Mouse (Mus musculus): Measurements from ENCODE around the gene Skap1. TPM values are rescaled to one million over a fixed set of nuclear protein-coding genes. Genes with fewer than 3 reads are reported as not detected.

Skap1 gene
- total RNA-seq, 2 experiments from 2014 or later = 1.3 to 1.9 TPM

DNA sequence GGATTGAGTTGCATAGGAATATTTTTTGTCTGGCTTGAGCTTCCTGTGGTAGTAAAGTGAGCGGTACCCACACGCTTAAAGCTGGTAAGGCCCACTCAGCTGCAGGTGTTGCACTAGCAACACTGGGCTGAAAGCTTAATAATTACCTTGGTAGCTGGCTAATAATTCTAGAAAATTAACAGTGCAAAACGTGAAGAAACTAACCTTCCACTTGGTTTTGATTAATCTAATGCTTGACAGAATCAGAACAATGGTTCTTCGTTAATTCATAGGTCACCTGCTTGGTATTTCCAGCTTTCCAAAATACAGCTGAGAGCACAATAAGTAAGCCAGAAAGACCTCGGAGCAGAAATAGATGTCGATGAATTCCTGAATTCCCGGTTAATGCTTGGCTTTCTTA lies 78.2 kb downstream of the Skap1 start:
- intact Hi-C loops (cut with DNase I) = no loop called here
- no peak for DNase-seq (ENCODE audit: low spot score in 2 of 2)

DNA sequence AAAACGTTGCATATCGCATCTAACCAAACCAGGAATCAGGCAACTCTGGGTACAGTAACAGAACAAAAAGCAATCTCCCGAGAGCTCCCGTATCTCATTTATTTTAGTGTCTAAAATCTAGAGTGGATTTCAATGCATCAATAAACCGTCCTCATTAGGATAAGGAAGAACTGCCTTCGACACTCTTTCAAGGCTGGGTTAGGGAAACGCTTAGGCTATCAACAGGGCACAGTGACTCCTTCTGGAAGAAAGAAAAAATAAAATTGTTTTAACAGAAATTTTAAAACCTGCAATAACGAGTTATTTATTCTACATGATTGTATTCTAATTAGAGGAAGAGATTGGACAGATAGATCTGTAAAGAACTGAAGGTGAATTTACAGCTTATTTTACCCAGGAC lies 82.0 kb downstream of the Skap1 start:
- DNase-seq (ENCODE audit: low spot score in 2 of 2) = no peak
- intact Hi-C loops (cut with DNase I) = no loop called here

DNA sequence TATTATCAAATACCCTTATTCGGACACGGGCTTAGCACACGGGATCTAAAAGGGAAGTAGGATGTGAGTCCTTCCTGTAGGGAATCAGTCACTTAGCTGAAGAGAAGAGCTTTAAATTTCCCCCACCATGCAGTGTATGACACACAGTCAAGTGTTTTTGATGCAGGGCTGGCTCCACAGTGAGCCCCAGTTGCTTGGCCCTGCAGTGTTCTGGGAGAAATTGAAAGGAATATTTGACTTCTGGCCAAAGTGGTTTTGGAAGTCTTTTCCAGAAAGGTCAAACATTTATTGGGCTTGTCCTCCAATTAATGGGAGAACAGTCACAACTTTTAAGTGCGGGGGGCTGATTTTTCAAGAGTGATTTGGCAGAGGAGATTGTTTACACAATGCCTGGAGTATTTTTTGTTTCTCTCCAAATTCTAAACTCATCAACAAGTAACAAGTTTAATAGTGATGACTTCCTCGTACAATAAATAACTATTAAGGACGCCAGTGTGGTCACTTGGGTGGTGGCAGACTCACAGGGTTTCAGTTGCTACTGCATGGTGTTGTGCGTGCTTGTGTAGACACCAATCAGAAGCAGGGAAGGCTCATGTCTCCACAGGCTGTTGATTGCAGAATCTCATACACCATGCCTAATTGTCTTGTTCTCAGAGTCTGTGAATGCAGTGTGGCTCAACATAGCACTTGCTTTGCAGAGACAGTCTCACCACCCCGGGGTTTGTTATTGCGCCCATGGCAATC lies 86.7 kb downstream of the Skap1 start:
- intact Hi-C loops (cut with DNase I) = loop anchor here (5.0 kb wide), 4 partner anchors 121 to 311 kb away; no protein-coding TSS in a partner anchor
- no peak for DNase-seq (ENCODE audit: low spot score in 2 of 2)

DNA sequence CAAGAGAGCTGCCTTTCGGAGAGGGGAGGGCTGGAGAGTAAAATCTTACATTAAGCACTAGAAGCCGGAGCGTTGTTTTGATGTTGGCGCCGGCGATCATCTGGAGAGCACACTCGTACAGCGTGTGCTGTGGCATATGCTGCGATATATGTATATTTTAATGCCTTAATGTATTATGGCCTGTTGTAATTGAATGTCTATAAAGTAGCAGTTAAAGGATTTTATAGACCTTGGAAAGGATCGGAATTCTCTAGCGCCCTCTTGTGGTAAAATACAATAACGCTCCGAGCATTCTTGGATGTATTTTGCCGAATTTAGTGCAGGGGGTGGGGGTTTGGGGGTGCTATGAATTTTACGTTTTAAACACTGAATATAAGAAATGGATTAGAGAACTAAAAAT lies 88.7 kb downstream of the Skap1 start:
- intact Hi-C loops (cut with DNase I) = loop anchor here (2.0 to 5.0 kb wide), 5 partner anchors 119 to 309 kb away; no protein-coding TSS in a partner anchor
- peak; percentile 48 to 56 for DNase-seq (ENCODE audit: low spot score in 2 of 2)

DNA sequence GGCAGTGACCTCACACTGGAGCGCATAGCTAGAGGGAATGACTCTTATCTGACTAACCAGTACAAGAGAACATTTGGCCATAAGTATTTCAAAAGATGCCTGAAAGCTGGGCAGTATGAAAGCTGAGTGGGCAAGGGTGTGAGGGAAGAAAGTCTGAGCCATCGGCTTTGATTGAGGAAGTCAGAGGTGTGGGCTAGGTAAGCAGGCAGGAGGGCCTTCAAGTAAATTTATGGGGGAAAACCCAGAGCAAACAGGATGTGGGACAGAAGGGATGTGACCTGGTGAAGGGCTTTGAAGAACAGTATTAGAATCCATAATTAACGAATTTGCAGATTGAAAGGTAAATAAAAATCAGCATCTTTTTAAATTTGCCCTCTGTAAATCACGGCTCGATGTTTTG lies 95.8 kb downstream of the Skap1 start:
- intact Hi-C loops (cut with DNase I) = no loop called here
- no peak for DNase-seq (ENCODE audit: low spot score in 2 of 2)

DNA sequence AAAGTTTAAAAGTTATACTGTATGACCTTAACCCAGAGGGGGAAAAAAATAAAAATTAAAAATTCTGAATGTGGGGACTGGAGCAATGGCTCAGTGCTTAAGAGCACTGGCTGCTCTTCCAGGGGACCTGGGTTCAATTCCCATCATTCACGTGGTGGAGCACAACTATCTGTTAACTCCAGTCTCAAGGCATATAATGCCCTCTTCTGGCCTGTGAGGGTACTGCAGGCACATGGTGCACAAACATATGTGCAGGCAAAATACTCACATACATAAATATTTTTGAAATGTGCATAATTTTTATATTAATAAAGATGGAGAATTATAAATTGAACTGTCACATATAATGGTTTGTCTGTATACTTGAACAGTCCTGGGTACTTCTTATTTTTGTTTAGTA lies 99.7 kb downstream of the Skap1 start:
- no peak for DNase-seq (ENCODE audit: low spot score in 2 of 2)
- intact Hi-C loops (cut with DNase I) = no loop called here

DNA sequence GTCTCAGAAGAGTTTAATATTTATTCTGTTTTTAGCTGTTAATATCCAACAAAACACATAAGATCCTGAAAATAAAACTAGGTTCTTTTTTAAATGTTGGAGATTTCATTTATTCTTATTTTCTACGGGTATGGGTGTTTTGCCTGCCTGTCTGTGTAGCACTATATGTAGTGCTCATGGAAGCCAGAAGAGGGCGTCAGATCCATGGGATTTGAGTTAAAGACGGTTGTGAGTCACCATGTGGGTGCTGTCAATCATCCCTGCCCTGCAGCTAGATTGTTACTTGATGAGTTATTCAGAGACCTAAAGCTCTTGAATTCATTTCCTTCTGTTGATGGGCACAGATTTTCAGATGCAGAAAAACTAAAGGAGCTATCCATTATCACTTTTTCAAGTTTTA lies 108.1 kb downstream of the Skap1 start:
- DNase-seq (ENCODE audit: low spot score in 2 of 2) = peak in 1 of 2 experiments; percentile 8
- intact Hi-C loops (cut with DNase I) = no loop called here

DNA sequence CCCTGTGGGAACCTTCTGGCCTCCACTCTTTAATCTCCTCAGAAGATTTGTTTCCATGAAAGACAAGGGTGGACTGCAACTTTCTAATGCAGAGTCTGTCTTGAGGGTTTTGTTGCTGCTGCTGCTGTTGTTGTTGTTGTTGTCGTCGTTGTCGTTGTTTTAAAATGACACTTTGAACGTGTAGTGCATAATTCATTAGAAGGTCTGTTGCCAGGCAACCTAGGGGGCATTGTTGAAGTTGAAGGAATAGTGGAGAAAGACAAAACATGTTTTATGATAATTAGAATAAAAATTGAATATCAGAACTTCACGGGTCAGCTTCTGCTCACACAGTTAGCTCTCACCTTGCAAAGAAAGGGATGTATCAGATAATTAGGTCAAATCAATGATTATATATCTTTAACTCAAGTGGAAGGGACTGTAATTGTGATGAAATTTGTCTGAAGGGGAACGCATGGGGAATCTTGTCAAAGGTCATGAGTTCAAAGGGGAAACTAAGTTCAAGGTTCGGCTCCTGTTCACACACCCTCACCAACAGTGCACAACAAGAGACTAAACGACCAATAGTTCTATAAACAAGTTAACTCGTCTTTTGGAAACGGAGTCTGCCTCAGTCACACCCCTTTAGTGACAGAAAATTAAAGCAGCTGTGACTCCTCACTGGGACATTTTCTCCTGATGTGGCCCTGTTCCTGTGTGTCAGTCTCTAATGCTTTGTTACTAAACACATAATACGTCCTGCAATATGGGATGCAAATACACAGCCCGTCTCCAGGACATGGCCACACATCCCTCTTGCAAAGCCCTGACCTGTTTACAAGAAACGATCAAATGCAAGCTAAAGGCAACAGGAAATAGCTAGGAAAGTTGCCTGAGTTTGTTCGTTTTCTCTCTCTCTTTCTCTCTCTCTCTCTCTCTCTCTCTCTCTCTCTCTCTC lies 112.4 kb downstream of the Skap1 start:
- no peak for DNase-seq (ENCODE audit: low spot score in 2 of 2)
- intact Hi-C loops (cut with DNase I) = no loop called here

DNA sequence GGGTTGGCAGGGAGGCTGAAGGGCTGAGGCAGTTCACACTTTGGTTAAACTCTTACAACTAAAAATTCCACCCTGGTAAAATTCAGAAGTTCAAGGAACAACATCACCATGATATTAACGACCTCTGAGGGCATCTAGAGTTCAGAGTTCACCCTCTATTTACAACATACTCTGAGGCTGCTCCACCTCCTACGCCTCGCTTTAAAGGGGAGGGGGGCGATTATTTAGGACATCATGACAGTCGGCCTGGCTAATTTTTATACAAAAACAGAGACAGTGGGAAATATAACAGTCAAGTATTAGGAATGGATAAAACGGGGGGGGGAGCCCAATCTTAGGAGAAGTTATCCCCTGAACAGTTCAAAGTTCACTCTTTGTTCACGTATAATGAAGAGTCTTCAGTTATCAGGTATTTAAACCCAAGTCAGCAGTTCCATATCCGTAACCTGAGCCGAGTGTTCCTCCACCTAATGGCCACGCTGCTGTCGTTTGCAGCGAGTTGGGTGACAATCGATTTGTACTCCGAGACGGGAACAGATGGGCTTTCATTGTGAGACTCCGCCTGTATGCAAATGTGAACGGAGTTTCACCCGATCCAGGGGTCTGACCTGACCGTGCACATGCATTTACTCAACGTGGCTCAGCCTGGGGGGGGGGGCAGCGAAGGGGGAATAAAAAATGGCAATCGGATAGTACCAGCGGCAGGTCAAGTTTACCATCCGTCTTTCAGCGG lies 114.3 kb downstream of the Skap1 start:
- intact Hi-C loops (cut with DNase I) = no loop called here
- DNase-seq (ENCODE audit: low spot score in 2 of 2) = no peak

DNA sequence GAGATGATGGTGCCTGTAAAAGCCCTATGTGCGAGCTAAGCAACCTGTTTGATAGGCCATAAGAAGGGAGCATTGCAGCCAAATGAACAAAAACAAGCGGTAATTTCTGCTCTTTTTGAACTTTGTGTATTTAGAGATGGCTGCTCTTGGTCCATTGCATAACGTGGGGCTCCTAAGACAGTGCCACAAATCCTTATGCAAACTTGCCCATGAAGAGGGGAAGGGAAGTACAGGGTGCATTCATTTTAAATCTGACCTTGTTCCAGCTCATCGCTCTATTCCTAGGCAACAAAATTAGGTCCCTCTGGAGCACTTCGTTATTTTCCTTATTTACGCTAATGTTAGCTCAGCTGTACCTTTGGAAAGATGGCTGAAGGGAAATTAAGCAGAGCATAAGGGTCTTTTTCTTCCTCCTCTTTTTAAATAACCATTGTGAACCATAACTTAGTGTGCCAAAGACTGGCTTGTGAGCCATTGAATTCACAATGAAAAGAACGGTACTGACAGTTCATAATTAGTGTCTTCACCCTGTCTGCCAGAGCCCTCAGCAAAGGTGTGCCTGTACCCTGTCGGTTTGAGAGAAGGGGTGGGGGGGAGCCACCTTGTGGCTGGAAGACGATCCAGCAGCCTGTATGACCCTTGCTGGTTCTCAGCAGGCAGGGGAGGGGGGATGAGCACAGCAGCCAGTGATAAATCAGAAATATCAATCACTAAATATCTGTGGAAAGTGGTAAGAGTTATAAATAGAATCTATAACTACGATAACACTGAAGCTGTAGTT lies 117.4 kb downstream of the Skap1 start:
- intact Hi-C loops (cut with DNase I) = no loop called here
- DNase-seq (ENCODE audit: low spot score in 2 of 2) = no peak

DNA sequence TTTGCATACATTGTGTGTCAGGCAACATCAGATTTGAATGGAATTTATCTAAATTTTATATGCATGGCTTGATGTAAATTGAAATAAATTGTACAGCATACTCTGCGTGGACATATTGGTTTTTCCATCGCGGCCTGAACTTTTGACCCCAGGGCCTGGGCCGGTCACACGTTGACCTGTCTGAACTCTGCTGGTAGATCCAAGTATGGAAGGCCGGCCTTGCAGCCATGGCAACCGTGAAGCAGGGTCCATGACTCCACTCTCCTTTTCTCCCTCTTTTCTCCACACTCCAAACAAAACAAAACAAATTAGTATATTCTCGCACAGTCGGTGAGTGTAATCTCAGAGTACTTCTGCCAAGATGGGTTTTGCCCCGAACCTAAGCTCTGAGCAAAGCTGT lies 118.2 kb downstream of the Skap1 start:
- no peak for DNase-seq (ENCODE audit: low spot score in 2 of 2)
- intact Hi-C loops (cut with DNase I) = no loop called here

DNA sequence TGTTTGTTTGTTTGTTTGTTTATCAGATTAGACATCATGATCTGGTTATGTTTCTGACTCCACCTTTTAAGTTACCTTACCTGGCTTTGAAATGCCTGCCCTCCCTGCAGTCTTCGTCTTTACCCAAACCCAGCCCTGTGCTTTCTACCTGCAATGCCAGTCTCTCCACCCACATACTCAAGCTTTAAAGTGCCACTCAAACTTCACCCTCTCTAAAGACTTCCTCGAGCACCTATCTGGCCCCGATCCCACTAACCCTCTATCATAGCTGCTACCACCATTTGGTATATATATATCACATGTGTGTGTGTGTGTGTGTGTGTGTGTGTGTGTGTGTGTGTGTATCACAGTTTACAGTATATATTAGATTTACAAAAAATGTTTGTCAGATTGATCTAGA lies 125.4 kb downstream of the Skap1 start:
- DNase-seq (ENCODE audit: low spot score in 2 of 2) = no peak
- intact Hi-C loops (cut with DNase I) = no loop called here

DNA sequence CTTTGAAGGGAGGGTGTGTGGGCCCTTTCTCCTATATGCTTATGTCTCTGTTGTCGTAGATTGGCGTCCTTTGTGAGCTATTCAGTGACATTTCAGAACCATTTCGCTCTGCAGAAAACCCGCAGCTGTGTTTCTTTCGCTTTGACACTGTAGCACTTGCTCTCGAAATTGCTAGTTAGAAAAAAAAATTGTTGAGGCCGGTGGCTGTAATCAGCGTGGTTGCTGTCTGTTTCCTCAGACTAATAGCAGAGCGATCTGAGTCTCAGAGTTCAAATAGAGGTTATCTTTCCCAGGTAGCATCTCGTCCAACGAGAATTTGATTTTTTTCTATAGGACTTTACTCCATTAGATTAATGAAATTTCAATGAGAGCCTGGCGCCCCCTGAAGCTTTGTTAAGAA lies 131.5 kb downstream of the Skap1 start:
- no peak for DNase-seq (ENCODE audit: low spot score in 2 of 2)
- intact Hi-C loops (cut with DNase I) = no loop called here

DNA sequence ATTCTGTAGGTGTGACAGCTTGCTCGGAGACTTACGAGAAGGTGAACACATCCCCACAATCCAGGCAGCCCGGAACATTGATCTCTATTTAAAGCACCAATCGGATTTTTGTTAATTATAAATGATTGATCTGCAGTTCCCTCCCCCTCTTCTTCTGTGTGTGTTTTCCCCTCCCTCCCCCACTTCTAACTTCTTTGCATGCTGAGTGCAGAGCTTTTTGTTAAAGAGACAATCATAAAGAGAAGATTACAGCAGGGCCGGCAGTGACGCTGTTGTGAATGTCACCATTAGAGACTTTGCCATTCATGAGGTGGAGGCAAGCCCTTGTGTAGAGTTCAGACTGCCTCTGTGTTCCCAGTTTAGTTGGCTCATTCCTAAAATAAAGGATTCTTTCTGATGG lies 131.9 kb downstream of the Skap1 start:
- DNase-seq (ENCODE audit: low spot score in 2 of 2) = no peak
- intact Hi-C loops (cut with DNase I) = no loop called here

DNA sequence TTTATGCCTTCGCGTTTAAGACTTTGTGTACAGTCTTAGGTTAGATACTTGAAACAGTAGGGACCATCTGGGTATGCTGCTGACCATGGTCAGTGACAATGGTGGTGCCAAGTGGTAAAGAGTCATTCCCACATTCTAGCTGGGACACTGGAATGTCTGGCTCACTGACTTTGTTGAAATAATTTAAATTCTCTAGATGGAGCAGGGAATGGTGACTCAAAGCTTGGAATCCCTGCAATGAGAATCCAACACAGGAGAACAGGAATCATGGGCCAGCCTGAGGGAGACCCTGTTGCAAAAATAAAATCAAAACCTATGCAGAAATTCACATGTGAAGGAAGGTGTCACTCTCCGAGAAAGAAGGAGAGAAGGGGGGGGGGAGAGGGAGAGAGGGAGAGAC lies 138.4 kb downstream of the Skap1 start:
- no peak for DNase-seq (ENCODE audit: low spot score in 2 of 2)
- intact Hi-C loops (cut with DNase I) = no loop called here

DNA sequence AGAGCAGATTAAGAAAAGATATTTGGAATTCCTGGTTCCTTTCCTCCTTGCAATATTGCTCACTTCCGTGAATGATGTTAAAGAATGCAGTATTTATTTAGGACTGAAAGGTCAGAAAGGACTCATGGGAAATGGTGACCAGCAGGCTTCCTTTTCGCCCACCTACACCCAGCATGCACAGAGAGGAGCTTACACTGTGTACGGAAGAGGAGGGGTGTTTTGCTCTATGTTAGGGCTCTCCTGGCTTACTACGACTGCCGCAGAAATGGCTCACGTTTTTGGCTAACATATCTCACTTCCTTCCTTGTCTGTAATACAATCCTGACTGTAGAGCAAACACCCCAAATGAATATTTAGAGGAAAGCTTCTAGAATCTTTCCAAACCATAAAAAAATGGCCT lies 139.9 kb downstream of the Skap1 start:
- DNase-seq (ENCODE audit: low spot score in 2 of 2) = no peak
- intact Hi-C loops (cut with DNase I) = no loop called here

DNA sequence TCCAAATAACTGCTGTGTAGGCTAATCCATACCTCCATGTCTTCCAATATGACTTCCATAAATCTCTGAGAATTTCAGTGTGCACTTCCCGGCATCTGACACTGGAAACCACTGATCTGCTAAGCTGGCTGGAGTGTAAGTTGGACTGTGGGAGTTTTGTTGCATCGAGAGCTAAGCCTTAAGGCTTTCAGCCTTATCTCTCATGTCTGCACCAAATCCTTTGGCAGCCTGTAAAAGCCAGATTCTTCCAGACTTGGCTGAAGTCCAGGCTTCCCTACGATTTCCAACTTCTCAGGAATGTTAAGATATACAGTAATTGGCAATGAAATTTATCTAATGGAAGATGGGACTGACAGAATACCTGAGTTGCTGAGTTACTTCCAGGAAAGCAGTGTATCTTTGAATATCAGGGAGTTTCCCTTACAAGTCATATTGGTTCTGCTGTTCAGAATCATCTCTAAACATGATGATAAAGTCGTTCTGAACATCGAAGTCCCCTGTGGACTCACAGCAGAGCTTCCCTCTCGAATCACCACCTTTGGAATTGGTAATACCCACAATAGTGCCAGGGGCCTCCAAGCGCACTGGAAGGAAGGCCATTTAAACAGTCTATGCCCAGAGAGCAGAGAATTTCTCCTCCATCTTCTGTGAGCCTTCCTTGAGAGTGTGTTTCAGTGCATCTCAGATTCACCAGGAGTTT lies 140.5 kb downstream of the Skap1 start:
- intact Hi-C loops (cut with DNase I) = no loop called here
- peak in 1 of 2 experiments; percentile 28 for DNase-seq (ENCODE audit: low spot score in 2 of 2)

DNA sequence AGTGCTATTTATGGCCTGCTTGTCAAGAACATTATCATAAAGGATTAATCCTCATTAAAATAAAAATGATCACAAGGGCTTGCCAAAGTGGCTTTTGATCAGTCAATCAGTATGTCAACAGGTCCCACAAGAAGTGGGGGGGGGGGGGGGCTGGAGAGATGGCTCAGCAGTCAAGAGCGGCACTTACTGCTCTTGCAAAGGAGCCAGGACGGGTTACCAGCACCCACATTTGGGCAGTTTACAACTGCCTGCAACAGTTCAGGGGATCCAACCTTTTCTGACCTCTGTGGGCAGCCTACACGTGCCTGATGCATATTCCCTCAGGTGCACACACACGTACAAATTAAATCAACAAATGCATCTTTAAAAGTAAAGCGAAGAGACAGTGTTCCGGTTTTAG lies 141.1 kb downstream of the Skap1 start:
- intact Hi-C loops (cut with DNase I) = no loop called here
- no peak for DNase-seq (ENCODE audit: low spot score in 2 of 2)

DNA sequence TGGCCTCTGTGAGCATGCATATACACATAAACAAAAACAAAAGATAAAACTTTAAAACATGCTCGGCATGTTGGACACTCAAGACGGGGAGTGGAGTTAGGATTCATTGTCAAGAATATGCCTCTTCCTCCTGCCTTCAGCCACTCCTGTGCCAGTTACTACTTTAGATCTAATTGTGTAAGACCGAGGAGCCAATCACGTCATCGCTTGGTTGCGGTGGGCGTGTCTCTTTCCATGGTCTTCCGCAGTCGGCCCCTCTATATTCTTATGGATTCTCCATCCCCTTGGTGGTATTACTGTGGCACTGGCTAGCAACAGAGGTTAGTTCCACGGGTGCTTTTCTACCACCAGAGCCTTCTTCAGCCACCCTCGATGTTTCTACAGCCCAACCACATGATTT lies 148.2 kb downstream of the Skap1 start:
- intact Hi-C loops (cut with DNase I) = no loop called here
- DNase-seq (ENCODE audit: low spot score in 2 of 2) = no peak

All from left cerebral cortex, postnatal 25 days (tissue).